Mouse (Mus musculus) embryonic fibroblast, embryonic 13.5 days (primary cell): ENCODE data around the gene Rpia. TPM values are rescaled to one million over a fixed set of nuclear protein-coding genes. Genes with fewer than 3 reads are reported as not detected.

ENCODE experiments used
- H3K27ac ChIP-seq: 2 replicates; pipeline ENCODE4 v1.5.1; 2012; ENCODE audit warnings: low read length, control low read depth, inconsistent platforms; ENCODE audit not compliant: insufficient read depth
- H3K4me1 ChIP-seq: 2 replicates; pipeline ENCODE4 v1.6.1; 2011; ENCODE audit warnings: low read length; ENCODE audit not compliant: control insufficient read depth, insufficient read depth
- H3K4me3 ChIP-seq: 2 replicates; pipeline ENCODE4 v1.5.1; 2011; ENCODE audit warnings: mild to moderate bottlenecking, control low read depth, low read length; ENCODE audit not compliant: insufficient read depth
- CTCF ChIP-seq: IDR thresholded peaks from 2 replicates; pipeline ENCODE4 v1.5.1; 2011; ENCODE audit warnings: mild to moderate bottlenecking, control low read depth, low read length, moderate library complexity, borderline replicate concordance; ENCODE audit not compliant: insufficient read depth
- POLR2A ChIP-seq: IDR thresholded peaks from 2 replicates; pipeline ENCODE4 v1.6.1; 2011; ENCODE audit warnings: low read depth, mild to moderate bottlenecking, control low read depth, low read length, moderate library complexity
- polyA plus RNA-seq: library from polyadenylated mRNA; stranded (reverse); fragments of >200 nt; gene quantifications from 2 replicates; pipeline ENCODE4 v1.2.4, GENCODE M21; 2011; ENCODE audit warnings: low read depth; ENCODE audit not compliant: missing spikeins, insufficient read length

Rpia gene
- polyA plus RNA-seq, 1 experiment: 7.8 TPM

- no peak for TF ChIP-seq POLR2A
- no peak for TF ChIP-seq CTCF
- Histone ChIP-seq H3K4me1 (no peaks in the 10 kb centered on the region), H3K27ac (no peak overlapping the region), H3K4me3 (no peak overlapping the region)
These were observed 31.1 kb downstream of the Rpia start for GRCm38 (mm10) chr6:70760951-70761350.

- Histone ChIP-seq H3K4me1 (no peaks in the 10 kb centered on the region), H3K4me3 (no peak overlapping the region), H3K27ac (no peak overlapping the region)
- no peak for TF ChIP-seq CTCF
- no peak for TF ChIP-seq POLR2A
These were observed 37.2 kb downstream of the Rpia start for GRCm38 (mm10) chr6:70754833-70755232.

GRCm38 (mm10) chr6:70752351-70752750 lies 39.7 kb downstream of the Rpia start:
- no peak overlapping the region for H3K27ac ChIP-seq
- no peak overlapping the region for H3K4me3 ChIP-seq
- TF ChIP-seq CTCF (0 out of 2 replicates have a peak, but pooled peaks have one; percentile 31), POLR2A (no peak)
- H3K4me1 ChIP-seq: no peaks in the 10 kb centered on the region

- Histone ChIP-seq H3K4me3 (no peak overlapping the region), H3K27ac (no peak overlapping the region), H3K4me1 (no peaks in the 10 kb centered on the region)
- TF ChIP-seq CTCF (no peak), POLR2A (no peak)
These were observed 40.1 kb downstream of the Rpia start for GRCm38 (mm10) chr6:70751898-70752273.

GRCm38 (mm10) chr6:70751251-70751897 lies 40.7 kb downstream of the Rpia start:
- Histone ChIP-seq H3K4me1 (no peaks in the 10 kb centered on the region), H3K4me3 (no peak overlapping the region), H3K27ac (no peak overlapping the region)
- TF ChIP-seq POLR2A (no peak), CTCF (no peak)

- no peak overlapping the region for H3K27ac ChIP-seq
- H3K4me3 ChIP-seq: no peak overlapping the region
- TF ChIP-seq POLR2A (no peak), CTCF (no peak)
- no peaks in the 10 kb centered on the region for H3K4me1 ChIP-seq
These were observed 42.3 kb downstream of the Rpia start for GRCm38 (mm10) chr6:70749750-70750149.

- Histone ChIP-seq H3K4me3 (no peak overlapping the region), H3K27ac (no peak overlapping the region), H3K4me1 (no peaks in the 10 kb centered on the region)
- TF ChIP-seq POLR2A (no peak), CTCF (no peak)
These were observed 44.3 kb downstream of the Rpia start for GRCm38 (mm10) chr6:70747702-70748101.

- Histone ChIP-seq H3K4me3 (no peak overlapping the region), H3K4me1 (no peaks in the 10 kb centered on the region), H3K27ac (no peak overlapping the region)
- no peak for TF ChIP-seq CTCF
These were observed 48.1 kb downstream of the Rpia start for GRCm38 (mm10) chr6:70743902-70744301.

GRCm38 (mm10) chr6:70742833-70743232 lies 49.2 kb downstream of the Rpia start:
- TF ChIP-seq POLR2A (no peak), CTCF (no peak)
- Histone ChIP-seq H3K27ac (no peak overlapping the region), H3K4me1 (no peaks in the 10 kb centered on the region), H3K4me3 (no peak overlapping the region)

- Histone ChIP-seq H3K4me3 (no peak overlapping the region), H3K27ac (no peak overlapping the region), H3K4me1 (no peaks in the 10 kb centered on the region)
- TF ChIP-seq POLR2A: no peak
- no peak for TF ChIP-seq CTCF
These were observed 51.5 kb downstream of the Rpia start for GRCm38 (mm10) chr6:70740535-70740934.
